Mouse (Mus musculus): ENCODE measurements at regions not wholly inside any gene's neighbourhood (a gene's known extent, or its start where the extent isn't known, plus 50 kb on each side); places are given as distances from the start of the nearest gene placed in this dataset.

DNA sequence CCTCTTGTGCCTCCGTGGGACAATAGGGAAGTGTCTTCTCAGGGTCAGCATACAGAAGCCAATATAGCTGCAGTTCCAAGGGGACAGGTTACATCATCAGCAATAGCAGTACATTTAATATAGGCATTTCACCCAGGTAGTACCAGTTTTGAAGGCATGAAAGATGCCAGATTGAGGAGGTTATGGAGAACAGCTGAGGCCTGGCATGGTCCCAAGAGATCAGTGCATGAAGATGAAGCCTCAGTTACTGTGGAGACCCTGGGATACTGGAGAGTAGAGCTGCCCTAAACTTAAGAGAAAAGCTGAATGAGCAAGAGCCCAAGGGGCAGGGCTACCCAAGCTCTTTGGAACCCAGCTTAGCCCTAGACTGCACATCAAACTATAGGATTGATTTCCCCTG, 94.1 kb upstream of the Adcy1 start:
- Histone ChIP-seq H3K9me3 (replicated peaks) (no peaks in the 10 kb centered on the region), H3K9ac (no peak overlapping the region), H3K4me2 (no peak overlapping the region), H3K27me3 (no peaks in the 10 kb centered on the region), H3K4me1 (replicated peaks) (no peaks in the 10 kb centered on the region), H3K4me3 (replicated peaks) (no peak overlapping the region), H3K27ac (no peak overlapping the region), H3K36me3 (no peaks in the 10 kb centered on the region)
- ATAC-seq (ENCODE audit: low read depth), result no peak
- DNase-seq, result no peak
- 39% methylated on average over 1 of the region's 1 CpGs for WGBS (ENCODE audit: insufficient replicate concordance)

DNA sequence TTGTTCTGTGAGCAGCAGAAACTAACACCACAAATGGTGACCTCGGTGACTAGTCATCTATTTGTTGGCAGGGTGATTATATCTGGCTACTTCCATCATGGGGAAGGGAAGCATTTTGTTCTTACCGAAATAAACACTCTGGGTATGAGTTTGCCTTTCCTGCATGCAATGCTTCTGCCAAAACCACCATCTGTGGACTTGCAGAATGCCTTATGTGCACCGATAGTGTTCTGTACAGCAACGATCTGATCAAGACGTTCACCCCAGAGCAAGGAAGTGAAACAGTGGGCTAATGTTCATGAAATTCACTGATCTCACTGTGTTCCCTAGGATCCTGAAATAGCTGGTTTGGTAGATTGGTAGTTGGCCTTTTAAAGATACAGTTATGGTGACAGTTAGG, 96.3 kb upstream of the Adcy1 start:
- H3K4me1 ChIP-seq (replicated peaks), result no peaks in the 10 kb centered on the region
- H3K27me3 ChIP-seq, result no peaks in the 10 kb centered on the region
- no peaks in the 10 kb centered on the region for H3K36me3 ChIP-seq
- no peaks in the 10 kb centered on the region for H3K9me3 ChIP-seq (replicated peaks)
- H3K9ac ChIP-seq, result no peak overlapping the region
- no peak overlapping the region for H3K4me3 ChIP-seq (replicated peaks)
- ATAC-seq (ENCODE audit: low read depth), result no peak
- no peak overlapping the region for H3K4me2 ChIP-seq
- DNase-seq, result no peak
- H3K27ac ChIP-seq, result no peak overlapping the region
- 70% methylated on average over 5 of the region's 5 CpGs for WGBS (ENCODE audit: insufficient replicate concordance)

DNA sequence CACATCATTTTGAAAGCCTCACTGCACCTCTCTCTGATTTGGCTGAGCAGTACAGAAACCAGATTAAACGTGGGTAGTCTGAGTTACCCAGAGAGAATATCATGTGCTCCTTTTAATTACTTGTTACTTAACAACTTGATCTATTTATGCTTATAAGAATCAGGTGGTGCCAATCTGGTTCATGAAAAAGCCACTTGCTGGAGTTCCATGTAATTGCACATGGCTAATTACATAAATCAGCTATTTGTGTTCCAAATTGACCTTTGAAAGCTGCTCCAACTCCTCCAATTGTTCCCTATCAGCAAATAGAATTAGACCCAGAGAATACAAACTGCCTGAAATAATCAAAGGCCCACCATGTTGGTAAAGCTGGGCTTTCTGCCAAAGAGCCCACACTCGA, 98.8 kb upstream of the Adcy1 start:
- ATAC-seq (ENCODE audit: low read depth) (no peak), DNase-seq (no peak)
- Histone ChIP-seq H3K36me3 (no peaks in the 10 kb centered on the region), H3K4me3 (replicated peaks) (no peak overlapping the region), H3K9me3 (replicated peaks) (no peaks in the 10 kb centered on the region), H3K4me2 (no peak overlapping the region), H3K27me3 (no peaks in the 10 kb centered on the region), H3K27ac (no peak overlapping the region), H3K4me1 (replicated peaks) (no peaks in the 10 kb centered on the region), H3K9ac (no peak overlapping the region)
- 42% methylated on average over 2 of the region's 2 CpGs for WGBS (ENCODE audit: insufficient replicate concordance)

DNA sequence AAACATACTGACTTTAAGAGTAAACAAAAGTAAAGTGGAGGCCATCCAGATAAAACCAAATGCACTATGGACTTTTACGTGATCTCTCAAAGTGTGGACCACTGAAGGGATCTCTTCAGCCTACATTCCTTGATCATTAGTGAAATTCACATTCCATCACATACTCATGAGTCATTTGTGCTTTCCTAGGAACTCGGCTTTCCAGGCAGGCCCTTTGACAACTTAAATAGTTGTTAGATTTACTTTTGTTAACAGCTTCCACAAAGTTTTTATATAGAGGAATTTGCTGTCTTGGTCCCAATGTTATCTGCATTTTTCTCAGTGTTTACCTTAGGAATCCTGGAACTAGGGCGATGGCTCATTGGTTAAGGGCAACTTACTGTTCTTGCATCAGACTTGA, 99.7 kb upstream of the Adcy1 start:
- H3K9me3 ChIP-seq (replicated peaks), result no peaks in the 10 kb centered on the region
- no peak overlapping the region for H3K4me2 ChIP-seq
- DNase-seq (no peak), ATAC-seq (ENCODE audit: low read depth) (no peak)
- H3K4me1 ChIP-seq (replicated peaks), result no peaks in the 10 kb centered on the region
- H3K9ac ChIP-seq, result no peak overlapping the region
- no peaks in the 10 kb centered on the region for H3K27me3 ChIP-seq
- H3K27ac ChIP-seq, result no peak overlapping the region
- H3K4me3 ChIP-seq (replicated peaks), result no peak overlapping the region
- 48% methylated on average over 3 of the region's 3 CpGs for WGBS (ENCODE audit: insufficient replicate concordance)
- no peaks in the 10 kb centered on the region for H3K36me3 ChIP-seq

GRCm38 (mm10) chr11:6962786-6963575, 100.3 kb upstream of the Adcy1 start:
- Histone ChIP-seq H3K27me3 (no peaks in the 10 kb centered on the region), H3K4me1 (replicated peaks) (no peaks in the 10 kb centered on the region), H3K9ac (no peak overlapping the region), H3K36me3 (no peaks in the 10 kb centered on the region), H3K27ac (no peak overlapping the region), H3K4me2 (no peak overlapping the region), H3K4me3 (replicated peaks) (no peak overlapping the region), H3K9me3 (replicated peaks) (no peaks in the 10 kb centered on the region)
- DNase-seq (no peak), ATAC-seq (ENCODE audit: low read depth) (no peak)
- 50% methylated on average over 1 of the region's 1 CpGs for WGBS (ENCODE audit: insufficient replicate concordance)

DNA sequence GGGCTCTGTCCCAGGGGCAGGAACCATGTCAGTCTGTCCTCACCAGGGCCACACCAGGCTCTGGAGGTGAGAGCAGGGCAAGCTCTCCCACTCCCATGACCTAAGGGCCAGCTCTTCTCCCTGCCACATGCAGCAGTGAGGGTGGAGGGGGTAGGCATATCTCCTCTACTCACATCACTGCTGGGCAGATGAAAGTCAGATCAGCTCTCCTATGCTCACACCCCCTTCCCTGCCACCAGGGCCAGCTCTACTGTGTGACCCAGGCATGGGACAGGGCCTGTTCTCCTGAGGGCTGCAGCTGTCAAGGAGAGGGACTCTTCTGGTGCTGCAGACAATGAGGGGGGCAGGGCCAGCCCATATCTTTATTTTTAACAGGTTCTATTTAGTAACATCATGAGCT, 101.0 kb upstream of the Adcy1 start:
- no peak for DNase-seq

DNA sequence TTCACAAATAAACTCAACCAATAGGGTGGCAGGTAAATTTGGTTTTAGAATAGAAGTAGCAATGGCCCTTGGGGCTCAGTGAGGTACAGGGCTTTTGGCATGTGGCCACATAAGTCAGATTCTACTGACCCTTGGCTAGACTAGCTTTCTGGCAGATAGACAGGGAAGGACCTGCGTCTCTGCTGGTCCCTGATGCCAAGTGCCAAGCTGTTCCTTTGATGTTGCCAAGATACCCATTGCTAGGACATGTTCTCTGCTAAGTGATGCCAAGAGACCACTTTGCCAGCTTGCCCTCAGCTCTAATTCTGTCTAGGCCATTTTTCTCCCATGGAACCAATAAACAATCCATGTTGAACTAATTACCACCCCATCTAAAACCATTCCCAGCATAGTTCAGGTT, 110.5 kb upstream of the Adcy1 start:
- H3K4me1 ChIP-seq (replicated peaks), result no peaks in the 10 kb centered on the region
- H3K36me3 ChIP-seq, result no peaks in the 10 kb centered on the region
- no peak overlapping the region for H3K27ac ChIP-seq
- no peak for DNase-seq
- 59% methylated on average over 1 of the region's 1 CpGs for WGBS (ENCODE audit: insufficient replicate concordance)
- ATAC-seq (ENCODE audit: low read depth), result no peak
- H3K9ac ChIP-seq, result no peak overlapping the region
- H3K27me3 ChIP-seq, result no peaks in the 10 kb centered on the region
- H3K9me3 ChIP-seq (replicated peaks), result no peaks in the 10 kb centered on the region
- no peak overlapping the region for H3K4me3 ChIP-seq (replicated peaks)
- H3K4me2 ChIP-seq, result no peak overlapping the region

More for the DNA sequence above, 101.0 kb upstream of the Adcy1 start:
- H3K4me3 ChIP-seq (replicated peaks), result no peak overlapping the region
- no peaks in the 10 kb centered on the region for H3K36me3 ChIP-seq
- no peaks in the 10 kb centered on the region for H3K9me3 ChIP-seq (replicated peaks)
- H3K27ac ChIP-seq, result no peak overlapping the region
- no peak overlapping the region for H3K9ac ChIP-seq
- ATAC-seq (ENCODE audit: low read depth), result no peak
- H3K4me1 ChIP-seq (replicated peaks), result no peaks in the 10 kb centered on the region
- H3K4me2 ChIP-seq, result no peak overlapping the region
- H3K27me3 ChIP-seq, result no peaks in the 10 kb centered on the region

GRCm38 (mm10) chr11:6951361-6951760, 111.9 kb upstream of the Adcy1 start:
- no peaks in the 10 kb centered on the region for H3K4me1 ChIP-seq (replicated peaks)
- H3K4me2 ChIP-seq, result no peak overlapping the region

DNA sequence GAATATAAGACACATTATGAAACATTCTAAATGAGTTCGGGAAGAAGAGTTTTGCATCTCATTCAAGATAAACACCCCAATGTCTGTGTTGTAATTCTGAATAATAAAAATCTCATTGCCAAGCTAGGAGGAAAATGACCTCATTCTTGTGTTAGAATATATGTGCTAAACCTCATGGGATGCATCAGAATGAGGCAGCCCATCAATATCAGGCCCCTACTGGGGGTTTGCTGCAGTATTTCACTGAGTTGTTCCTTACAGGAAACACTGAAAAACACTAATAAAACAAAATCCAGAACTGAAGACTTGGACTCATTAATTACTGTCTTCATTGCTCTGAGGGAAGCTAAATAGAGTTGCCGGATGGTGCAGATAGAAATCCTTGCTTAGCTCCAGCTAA, 111.6 kb upstream of the Gm11983 start:
- H3K9me3 ChIP-seq (replicated peaks), result no peaks in the 10 kb centered on the region
- 74% methylated on average over 2 of the region's 2 CpGs for WGBS (ENCODE audit: insufficient replicate concordance)
- H3K36me3 ChIP-seq, result no peaks in the 10 kb centered on the region
- H3K4me2 ChIP-seq, result no peak overlapping the region
- no peak overlapping the region for H3K4me3 ChIP-seq (replicated peaks)
- DNase-seq, result no peak
- H3K27ac ChIP-seq, result no peak overlapping the region
- H3K4me1 ChIP-seq (replicated peaks), result no peaks in the 10 kb centered on the region
- ATAC-seq (ENCODE audit: low read depth), result no peak
- no peaks in the 10 kb centered on the region for H3K27me3 ChIP-seq
- H3K9ac ChIP-seq, result no peak overlapping the region

More at GRCm38 (mm10) chr11:6951361-6951760, 111.9 kb upstream of the Adcy1 start:
- Histone ChIP-seq H3K4me3 (replicated peaks) (no peak overlapping the region), H3K9me3 (replicated peaks) (no peaks in the 10 kb centered on the region), H3K27me3 (no peaks in the 10 kb centered on the region), H3K9ac (no peak overlapping the region), H3K36me3 (no peaks in the 10 kb centered on the region), H3K27ac (no peak overlapping the region)
- ATAC-seq (ENCODE audit: low read depth), result no peak
- no peak for DNase-seq

DNA sequence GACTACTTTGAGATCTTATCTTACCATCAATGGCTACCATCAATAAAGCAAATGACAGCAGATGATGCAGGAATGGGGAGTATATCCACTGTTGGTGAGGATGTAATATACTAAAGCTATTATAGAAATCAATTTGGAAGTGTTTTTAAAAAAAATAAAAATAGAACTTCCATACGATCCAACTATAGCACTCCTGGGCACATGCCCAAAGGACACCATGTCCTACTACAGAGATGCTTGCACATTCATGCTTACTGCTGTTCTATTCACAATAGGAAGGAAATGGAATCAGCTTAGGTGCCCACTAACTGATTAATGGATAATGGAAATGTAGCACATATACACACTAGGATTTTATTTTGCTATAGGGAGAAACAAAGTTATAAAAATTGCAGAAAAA, 96.7 kb upstream of the Gm11983 start:
- DNase-seq (no peak), ATAC-seq (ENCODE audit: low read depth) (no peak)
- H3K36me3 ChIP-seq, result no peaks in the 10 kb centered on the region
- no peak overlapping the region for H3K9ac ChIP-seq
- no peak overlapping the region for H3K27ac ChIP-seq
- H3K4me1 ChIP-seq (replicated peaks), result no peaks in the 10 kb centered on the region
- no peak overlapping the region for H3K4me2 ChIP-seq
- no peaks in the 10 kb centered on the region for H3K9me3 ChIP-seq (replicated peaks)
- 83% methylated on average over 1 of the region's 1 CpGs for WGBS (ENCODE audit: insufficient replicate concordance)
- H3K4me3 ChIP-seq (replicated peaks), result no peak overlapping the region
- no peaks in the 10 kb centered on the region for H3K27me3 ChIP-seq

GRCm38 (mm10) chr11:6926036-6926435, 88.6 kb upstream of the Gm11983 start:
- 73% methylated on average over 8 of the region's 8 CpGs for WGBS (ENCODE audit: insufficient replicate concordance)
- DNase-seq, result no peak
- ATAC-seq (ENCODE audit: low read depth), result no peak
- no peak overlapping the region for H3K4me2 ChIP-seq
- H3K36me3 ChIP-seq, result no peaks in the 10 kb centered on the region
- no peak overlapping the region for H3K4me3 ChIP-seq (replicated peaks)
- H3K27me3 ChIP-seq, result no peaks in the 10 kb centered on the region
- no peaks in the 10 kb centered on the region; the same call in 1 of the 2 replicates for H3K9me3 ChIP-seq (replicated peaks)
- H3K9ac ChIP-seq, result no peak overlapping the region
- H3K27ac ChIP-seq, result no peak overlapping the region
- H3K4me1 ChIP-seq (replicated peaks), result no peaks in the 10 kb centered on the region

DNA sequence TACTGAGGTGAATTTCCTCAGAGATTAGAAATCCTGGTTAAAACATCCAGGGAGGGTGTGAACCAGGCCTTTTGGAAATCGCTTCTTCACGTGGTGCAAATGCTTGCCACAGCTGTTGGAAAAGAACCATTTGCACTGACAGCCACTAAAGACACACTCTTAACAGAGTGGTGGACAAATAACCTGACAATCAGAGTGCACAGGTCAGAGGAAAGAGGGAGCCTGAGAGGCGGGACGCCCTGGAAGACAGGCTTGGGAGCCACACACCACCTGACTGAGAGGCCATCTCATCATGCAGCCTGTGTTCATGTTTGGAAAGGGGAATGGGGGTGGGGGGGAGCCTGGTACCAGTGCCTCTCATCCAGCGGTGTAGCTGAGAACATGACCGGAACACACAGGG, 87.0 kb upstream of the Gm11983 start:
- no peaks in the 10 kb centered on the region for H3K4me1 ChIP-seq (replicated peaks)
- no peaks in the 10 kb centered on the region; the same call in 1 of the 2 replicates for H3K9me3 ChIP-seq (replicated peaks)
- H3K4me3 ChIP-seq (replicated peaks), result no peak overlapping the region
- H3K4me2 ChIP-seq, result peak overlapping the region; percentile 28; the same call in 1 of the 2 replicates
- no peak for DNase-seq
- no peak for ATAC-seq (ENCODE audit: low read depth)
- H3K36me3 ChIP-seq, result no peaks in the 10 kb centered on the region
- H3K27ac ChIP-seq, result no peak overlapping the region
- H3K9ac ChIP-seq, result no peak overlapping the region
- WGBS (ENCODE audit: insufficient replicate concordance), result 36% methylated on average over 6 of the region's 6 CpGs
- no peaks in the 10 kb centered on the region for H3K27me3 ChIP-seq
